Mouse (Mus musculus) T-helper 17 cell (primary cell): ENCODE results near the gene Mars.

Experiments used
- in situ Hi-C, 2 experiments: fragments of 300-600 bp; cut with MboI, MseI; formaldehyde crosslinking; loops; 1 replicate in 1 of 2; 2 replicates in 1 of 2; pipeline ENCODE4 v1.15.1; 2025; ENCODE audit warnings: high pct_unique_total_duplicates in 2 of 2

Mars gene

DNA sequence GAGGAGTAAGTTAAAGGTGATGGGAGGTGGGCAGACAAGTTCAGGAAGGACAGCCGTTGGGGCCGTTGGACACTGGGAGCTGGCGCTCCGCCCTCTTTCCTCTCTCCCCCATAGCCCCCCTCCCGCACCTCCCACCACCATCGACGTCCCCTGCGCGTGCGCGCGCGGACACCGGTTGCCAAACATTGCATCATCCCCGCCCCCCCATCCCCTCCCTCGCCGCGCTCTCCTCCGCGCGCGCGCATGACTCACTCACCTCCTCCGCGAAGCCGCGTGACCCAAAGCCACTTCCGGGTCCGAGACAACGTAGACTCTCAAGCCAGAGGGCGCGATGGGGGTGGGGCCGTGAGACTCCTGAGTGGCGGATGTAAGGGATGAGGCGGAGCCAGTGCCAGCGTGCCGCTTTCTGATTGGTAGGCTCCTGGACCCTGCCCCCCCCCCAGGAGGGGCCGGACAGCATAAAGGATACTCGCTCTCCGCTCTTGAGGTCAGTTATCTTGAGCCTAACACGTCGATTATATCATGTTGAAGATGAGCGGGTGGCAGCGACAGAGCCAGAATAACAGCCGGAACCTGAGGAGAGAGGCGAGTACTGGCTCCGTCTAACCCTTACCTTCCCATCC is 21.2 kb downstream of the Mars start:
- in situ Hi-C loops: loop anchor here in 1 of 2 experiments (10.0 kb wide), 1 partner anchor 1234 kb away; the partner anchor contains the start of gene Esyt1

- in situ Hi-C loops: loop anchor here in 1 of 2 experiments (10.0 kb wide), 1 partner anchor 1235 kb away; the partner anchor contains the start of gene Esyt1
Measured at GRCm38 (mm10) chr10:127289573-127290191, 21.9 kb downstream of the Mars start.

- in situ Hi-C loops: no loop called here
Measured at GRCm38 (mm10) chr10:127288800-127289572, 22.6 kb downstream of the Mars start, which contains the start of gene Mbd6. TSS of gene Mbd6 (minus strand) at chr10:127289018.

DNA sequence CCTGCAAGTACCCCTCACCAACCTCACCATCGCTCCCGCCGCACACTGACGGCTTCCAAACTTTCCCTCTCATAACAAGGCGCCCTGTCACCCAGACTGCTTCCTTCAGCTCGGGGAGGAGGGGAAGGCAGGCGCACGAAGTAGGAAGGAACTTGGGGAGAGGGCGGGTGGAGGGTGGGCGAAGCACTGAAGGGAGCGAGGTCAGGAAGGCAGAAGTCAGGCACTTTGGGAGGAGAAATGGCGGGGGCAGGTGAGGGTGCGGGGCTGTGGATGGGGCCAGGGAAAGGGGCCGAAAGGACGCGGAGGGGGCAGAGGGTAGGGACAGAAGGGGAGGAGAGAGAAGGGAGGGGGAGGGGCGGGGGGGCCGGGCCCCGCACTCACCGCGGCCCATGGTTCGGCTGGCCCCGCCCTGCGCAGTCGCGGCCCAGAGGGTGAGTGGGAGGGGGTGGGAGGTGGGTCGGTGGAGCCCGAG is 23.2 kb downstream of the Mars start:
- in situ Hi-C loops: no loop called here

DNA sequence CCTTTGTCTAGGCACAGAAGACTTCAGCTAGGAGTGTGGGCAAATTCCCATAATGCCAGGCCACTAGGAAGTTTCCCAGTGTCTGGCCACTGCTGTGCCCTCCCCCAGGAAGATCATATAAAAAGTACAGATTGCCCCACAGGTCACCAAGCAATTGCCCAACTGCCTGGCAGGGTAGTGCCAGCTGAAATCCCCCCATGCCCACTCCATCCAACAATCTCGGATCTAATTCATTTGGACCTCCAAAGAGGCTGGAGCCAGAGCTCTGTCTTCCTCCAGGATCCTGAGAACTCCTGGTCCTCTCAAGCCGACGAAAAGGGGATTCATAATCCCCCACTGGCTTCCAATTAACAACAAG is 23.7 kb downstream of the Mars start:
- in situ Hi-C loops: no loop called here

GRCm38 (mm10) chr10:127287271-127287935 is 24.2 kb downstream of the Mars start:
- in situ Hi-C loops: no loop called here

DNA sequence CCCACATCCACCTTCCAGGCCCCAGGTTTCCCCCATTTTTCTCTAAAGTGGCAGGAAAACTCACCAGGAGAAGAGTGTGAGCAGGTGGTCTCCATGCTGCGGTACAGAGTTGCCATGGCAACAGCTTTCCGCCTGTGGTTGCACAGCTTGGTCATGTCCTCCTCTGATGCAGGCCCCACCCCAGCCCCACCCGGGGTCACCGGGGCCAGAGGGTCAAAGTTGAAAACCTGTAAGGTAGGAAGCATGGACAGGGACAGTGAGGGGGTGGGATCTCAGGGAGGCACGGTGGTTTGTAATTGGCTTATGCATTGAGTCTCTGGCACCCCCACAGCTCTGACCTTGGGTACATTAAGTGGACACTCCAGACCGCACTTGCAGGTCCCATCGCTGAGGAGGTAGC is 24.9 kb downstream of the Mars start:
- in situ Hi-C loops: no loop called here

DNA sequence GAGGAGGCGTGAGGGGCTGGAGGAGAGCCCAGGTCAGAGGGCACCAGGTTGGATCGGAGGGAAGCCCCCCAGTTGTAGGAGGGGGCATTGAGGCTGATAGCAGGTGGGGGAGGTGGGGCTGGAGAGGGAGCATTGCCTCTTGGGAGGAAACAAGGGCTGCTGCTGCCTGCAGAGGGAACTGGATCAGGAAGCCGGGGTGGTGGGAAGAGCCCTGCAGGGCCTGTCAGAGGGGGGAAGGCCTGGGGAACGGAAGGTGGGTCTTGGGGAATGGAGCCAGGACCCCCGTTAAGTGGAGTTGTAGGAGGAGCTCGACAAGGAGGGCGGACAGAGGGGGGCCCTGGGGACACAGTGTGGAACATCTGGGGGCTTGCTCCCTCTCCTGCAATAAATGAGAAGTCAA is 25.4 kb downstream of the Mars start:
- in situ Hi-C loops: no loop called here

DNA sequence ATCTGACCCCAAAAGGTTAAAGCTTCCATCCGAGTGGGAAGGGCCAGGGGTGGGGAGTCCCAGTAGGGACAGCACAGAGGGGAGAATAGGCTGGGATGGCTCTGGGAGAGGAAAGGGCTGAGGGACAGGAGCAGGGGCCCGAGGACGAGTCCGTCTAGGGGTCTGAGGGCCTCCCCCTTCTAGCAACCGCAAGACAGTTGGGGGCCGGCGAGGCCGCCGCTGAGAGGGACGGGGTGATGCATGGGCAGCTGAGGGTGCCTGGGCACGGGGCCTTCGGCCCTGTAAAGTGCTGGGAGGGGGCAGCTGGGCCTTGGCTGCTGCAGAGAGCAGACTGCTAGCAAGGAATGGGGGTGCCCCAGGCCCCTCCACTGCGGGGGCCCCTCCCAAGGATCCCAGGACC is 25.9 kb downstream of the Mars start:
- in situ Hi-C loops: no loop called here

DNA sequence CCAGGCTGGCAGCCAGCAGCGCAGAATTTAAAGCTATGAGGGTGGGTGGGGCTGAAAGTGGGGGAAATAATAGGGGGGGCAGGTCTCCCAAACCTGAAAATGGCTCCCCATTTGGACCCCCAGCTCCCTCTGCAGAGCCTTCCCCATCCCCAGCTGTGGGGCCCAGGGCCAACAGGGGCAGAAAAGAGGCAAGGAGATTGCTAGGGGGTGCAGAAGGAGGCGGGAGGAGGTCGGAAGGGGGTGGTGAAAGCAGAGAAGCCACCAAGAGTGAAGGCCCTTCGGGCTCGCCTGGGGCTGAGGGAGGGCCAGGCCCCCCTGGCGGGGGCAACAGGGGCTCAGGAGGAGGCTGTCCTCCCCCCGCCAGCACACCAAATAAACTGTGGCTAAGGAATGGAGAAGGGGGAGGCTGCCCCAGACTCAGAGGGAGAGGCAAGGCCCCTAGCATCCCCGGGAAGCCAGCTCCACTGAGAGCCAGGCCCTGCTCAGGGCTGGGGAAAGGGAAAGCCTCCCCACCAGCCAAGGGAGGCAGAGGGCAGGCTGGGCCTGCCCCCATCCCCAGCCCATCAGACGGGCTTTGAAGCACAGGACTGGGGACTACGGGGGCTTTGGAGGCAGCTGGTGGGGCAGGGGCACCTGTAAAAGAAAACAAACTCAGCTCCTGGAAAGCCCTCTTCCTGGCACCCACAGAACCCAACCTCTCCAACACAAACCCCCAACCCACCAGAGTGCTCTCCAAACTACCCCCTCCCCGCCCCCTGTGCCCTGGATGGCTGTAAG is 26.7 kb downstream of the Mars start:
- in situ Hi-C loops: no loop called here

GRCm38 (mm10) chr10:127284105-127284622 is 27.4 kb downstream of the Mars start:
- in situ Hi-C loops: no loop called here

DNA sequence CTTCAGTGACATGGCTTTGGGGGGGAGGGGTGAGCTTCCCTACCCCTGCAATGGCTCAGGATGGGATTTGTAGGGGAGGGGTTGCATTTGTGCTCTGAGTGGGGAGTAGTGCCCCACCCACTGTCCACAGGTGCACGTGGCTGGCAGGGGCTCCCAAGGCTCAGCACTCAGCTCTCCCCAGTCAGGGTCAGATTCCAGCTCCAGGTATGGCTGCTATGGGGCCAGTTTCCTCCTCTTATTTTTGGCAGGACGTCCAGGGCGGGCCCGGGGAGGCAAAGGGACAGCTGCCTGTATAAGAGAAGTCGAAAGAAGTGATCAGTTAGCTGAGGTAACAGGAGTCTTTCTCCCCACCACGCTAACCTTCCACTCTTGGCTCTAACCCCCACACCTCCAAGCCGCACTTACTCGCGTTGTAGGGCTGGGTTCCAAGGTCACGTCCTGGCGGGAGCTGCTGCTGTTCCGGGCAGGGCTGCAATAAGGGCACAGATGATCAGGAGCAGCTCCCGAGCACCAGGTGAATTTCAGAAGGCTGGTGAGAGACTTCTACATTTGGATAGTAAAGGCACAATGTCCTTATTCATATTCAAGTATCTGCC is 28.9 kb downstream of the Mars start:
- in situ Hi-C loops: no loop called here

DNA sequence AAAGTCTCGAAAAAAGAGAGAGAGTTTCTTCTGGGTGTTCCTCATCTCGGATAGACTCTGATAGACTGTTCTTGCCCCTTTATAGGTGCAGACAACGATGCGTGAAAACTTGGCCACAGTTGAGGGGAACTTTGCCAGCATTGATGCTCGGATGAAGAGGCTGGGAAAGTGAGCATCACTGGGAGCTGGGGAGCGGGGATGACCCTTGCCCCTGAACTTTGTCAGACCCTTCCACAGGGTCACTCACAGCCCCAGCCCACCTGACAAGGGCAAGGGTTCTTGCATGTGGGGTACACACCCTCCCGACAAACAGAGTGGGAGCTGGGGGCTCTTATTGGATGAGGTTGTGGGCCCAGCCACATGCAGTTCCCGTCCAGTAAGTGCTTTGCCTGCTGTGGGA is 30.3 kb downstream of the Mars start:
- in situ Hi-C loops: no loop called here

GRCm38 (mm10) chr10:127279730-127280129 is 31.9 kb downstream of the Mars start:
- in situ Hi-C loops: no loop called here

DNA sequence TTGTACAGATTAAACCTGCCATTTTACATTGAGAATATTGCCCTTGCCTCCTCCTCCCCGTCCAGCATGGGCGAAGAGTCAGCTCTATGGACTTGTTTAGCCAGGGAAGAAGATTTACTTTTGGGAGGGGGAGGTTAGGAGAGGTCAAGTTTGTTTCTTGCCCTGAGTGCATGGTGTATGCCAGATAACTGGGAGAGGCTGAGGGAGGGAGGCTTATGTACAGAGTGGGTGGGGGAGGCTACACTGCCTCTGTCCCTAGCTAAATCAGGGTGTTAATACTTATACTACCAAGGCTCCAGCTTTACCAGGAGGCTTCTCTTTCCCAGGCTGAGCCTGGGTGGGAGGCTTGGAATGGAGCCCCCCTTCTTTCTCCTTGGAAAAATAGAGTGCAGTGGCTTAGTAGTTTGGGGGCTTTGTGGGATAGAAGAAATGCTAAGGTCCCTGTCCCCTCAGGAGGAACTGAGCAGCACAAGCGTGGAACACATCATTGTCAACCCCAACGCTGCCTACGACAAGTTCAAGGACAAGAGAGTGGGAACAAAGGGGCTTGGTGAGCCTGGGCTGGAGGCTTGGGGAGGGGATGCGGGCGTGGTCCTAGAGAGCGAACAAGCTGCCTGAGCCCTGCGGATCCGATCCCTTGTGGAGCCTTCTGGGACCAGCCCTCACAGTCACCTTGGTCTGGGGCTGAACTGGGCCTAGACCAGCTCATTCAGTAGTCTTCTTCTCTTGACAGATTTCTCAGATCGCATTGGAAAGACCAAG is 37.1 kb downstream of the Mars start:
- in situ Hi-C loops: no loop called here

- in situ Hi-C loops: no loop called here
Measured at GRCm38 (mm10) chr10:127272371-127272770, 39.2 kb downstream of the Mars start.

- in situ Hi-C loops: no loop called here
Measured at GRCm38 (mm10) chr10:127269884-127270283, 41.7 kb downstream of the Mars start.

- in situ Hi-C loops: no loop called here
Measured at GRCm38 (mm10) chr10:127269036-127269435, 42.5 kb downstream of the Mars start.

DNA sequence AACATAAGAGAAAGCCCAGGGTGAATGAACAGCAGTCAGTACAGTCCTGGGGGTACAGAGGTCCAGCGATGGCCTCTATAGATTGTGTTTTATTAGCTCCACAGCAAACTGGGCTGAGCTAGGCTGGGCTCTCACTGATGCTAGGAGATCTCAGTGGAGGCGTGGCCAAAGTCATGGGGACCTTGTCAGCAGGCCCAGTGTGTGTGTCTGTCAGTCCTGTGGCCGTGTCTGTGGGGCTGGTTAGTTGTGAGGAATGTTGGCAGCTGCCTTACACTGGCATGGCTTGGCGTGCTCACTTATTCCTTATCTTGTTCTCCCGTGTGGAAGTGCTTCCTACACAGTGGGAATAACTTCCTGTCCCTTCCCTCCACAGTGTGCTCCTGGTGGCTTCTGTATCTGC is 43.2 kb downstream of the Mars start:
- in situ Hi-C loops: no loop called here

GRCm38 (mm10) chr10:127267318-127267717 is 44.3 kb downstream of the Mars start:
- in situ Hi-C loops: no loop called here
